Mouse (Mus musculus): Measurements from ENCODE around the gene Shld1.

Shld1 gene

GRCm38 (mm10) chr2:132720921-132721566 lies 34.3 kb downstream of the Shld1 start:
- in situ Hi-C loops (cut with MboI, MseI) = no loop called here

- in situ Hi-C loops (cut with MboI, MseI) = no loop called here
Measured at GRCm38 (mm10) chr2:132721844-132722243, 35.1 kb downstream of the Shld1 start.

GRCm38 (mm10) chr2:132723958-132724431 lies 37.3 kb downstream of the Shld1 start:
- in situ Hi-C loops (cut with MboI, MseI) = no loop called here

DNA sequence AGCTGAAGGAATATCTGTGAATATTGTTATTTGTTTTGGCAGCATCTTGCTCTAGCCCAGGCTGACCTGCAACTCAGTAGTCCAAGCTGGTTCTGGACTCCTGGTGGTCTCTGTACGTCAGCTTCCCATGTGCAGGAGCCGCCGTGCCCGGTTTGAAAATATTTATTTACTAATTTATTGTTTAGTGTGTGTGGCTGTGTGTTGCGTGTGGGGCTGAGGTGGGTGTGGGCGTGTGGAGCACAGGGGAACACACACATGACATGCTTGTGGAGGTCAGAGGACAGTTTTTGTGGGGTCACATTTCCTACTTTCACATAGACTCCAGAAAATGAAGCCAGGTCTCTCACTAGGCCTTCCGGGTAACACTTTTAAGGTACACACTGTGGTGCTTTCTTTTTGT lies 37.8 kb downstream of the Shld1 start:
- in situ Hi-C loops (cut with MboI, MseI) = no loop called here

DNA sequence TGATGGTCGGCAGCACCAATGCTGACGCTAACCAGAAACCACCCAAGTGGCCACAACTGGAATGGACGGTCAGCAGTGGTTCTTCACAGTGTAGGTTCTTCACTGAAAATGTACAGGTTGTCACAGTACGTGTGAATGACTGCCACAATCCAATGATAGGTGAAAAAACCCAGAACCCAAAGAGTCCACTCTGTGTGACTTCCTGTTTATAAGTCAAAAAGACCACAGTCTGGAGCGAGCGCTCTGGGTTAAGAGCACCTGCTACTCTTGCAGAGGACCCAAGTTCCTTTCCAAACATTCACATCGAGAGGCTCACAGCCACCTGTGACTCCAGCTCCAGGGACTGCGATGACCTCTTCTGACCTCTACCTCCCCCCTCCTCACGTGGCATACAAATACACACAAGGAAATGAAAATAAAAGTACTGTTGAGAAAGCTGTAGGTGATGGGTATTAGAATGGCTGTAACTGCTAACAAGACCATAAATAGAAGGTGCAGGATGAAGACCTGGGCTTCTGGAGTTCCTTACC lies 38.7 kb downstream of the Shld1 start:
- in situ Hi-C loops (cut with MboI, MseI) = no loop called here

GRCm38 (mm10) chr2:132726156-132726555 lies 39.4 kb downstream of the Shld1 start:
- in situ Hi-C loops (cut with MboI, MseI) = no loop called here

GRCm38 (mm10) chr2:132732940-132733339 lies 46.2 kb downstream of the Shld1 start:
- in situ Hi-C loops (cut with MboI, MseI) = no loop called here

GRCm38 (mm10) chr2:132733603-132734573 lies 47.2 kb downstream of the Shld1 start:
- in situ Hi-C loops (cut with MboI, MseI) = no loop called here

GRCm38 (mm10) chr2:132738816-132739432 lies 52.2 kb downstream of the Shld1 start:
- in situ Hi-C loops (cut with MboI, MseI) = no loop called here

DNA sequence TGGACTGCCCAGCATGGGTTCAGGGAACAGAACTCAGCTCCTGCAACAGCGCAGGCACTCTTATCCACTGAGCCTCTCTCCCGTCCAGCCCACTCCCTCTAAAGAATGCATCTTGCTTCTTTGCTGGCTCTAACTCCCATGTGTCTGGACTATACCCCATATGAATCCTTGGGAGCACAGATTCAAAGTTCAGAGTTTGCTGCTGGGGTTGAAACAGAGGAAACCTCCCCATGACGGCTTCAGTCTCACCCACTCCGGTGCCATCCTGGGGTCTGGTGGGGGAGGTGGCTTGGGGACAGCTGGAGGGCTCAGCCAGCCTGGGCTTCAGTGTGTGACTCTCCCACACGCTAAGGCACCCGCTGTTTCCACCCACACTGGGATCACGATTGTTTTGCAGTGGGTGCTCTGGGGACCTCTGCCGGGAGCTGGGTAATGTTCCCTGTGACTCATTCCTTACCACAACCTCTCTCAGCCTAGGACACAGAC lies 55.2 kb downstream of the Shld1 start:
- in situ Hi-C loops (cut with MboI, MseI) = loop anchor here in 1 of 2 experiments (10.0 kb wide), 1 partner anchor 1153 kb away; no protein-coding TSS in a partner anchor

DNA sequence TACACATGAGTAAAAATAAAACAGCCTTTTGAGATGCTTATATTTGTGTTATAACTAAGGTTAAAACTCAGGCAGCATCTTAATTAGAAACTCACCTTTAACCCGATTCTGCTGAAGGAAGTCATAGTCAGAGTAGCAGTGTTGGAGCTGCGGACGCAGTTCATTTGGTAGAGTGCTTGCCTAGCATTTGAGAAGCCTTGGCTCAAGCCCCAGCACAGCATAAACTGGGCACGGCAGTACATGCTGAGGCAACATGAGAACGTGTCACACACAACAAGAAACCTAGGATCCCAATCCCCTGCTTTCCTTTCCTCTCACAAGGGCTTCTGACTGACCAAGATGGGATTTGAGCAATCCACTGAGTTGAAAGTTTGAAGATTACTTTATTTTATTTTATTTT lies 58.1 kb downstream of the Shld1 start:
- in situ Hi-C loops (cut with MboI, MseI) = loop anchor here in 1 of 2 experiments (10.0 kb wide), 1 partner anchor 1150 kb away; no protein-coding TSS in a partner anchor

- in situ Hi-C loops (cut with MboI, MseI) = loop anchor here in 1 of 2 experiments (10.0 kb wide), 1 partner anchor 1149 kb away; no protein-coding TSS in a partner anchor
Measured at GRCm38 (mm10) chr2:132746108-132746507, 59.4 kb downstream of the Shld1 start.

GRCm38 (mm10) chr2:132750726-132751125 lies 64.0 kb downstream of the Shld1 start:
- in situ Hi-C loops (cut with MboI, MseI) = no loop called here

DNA sequence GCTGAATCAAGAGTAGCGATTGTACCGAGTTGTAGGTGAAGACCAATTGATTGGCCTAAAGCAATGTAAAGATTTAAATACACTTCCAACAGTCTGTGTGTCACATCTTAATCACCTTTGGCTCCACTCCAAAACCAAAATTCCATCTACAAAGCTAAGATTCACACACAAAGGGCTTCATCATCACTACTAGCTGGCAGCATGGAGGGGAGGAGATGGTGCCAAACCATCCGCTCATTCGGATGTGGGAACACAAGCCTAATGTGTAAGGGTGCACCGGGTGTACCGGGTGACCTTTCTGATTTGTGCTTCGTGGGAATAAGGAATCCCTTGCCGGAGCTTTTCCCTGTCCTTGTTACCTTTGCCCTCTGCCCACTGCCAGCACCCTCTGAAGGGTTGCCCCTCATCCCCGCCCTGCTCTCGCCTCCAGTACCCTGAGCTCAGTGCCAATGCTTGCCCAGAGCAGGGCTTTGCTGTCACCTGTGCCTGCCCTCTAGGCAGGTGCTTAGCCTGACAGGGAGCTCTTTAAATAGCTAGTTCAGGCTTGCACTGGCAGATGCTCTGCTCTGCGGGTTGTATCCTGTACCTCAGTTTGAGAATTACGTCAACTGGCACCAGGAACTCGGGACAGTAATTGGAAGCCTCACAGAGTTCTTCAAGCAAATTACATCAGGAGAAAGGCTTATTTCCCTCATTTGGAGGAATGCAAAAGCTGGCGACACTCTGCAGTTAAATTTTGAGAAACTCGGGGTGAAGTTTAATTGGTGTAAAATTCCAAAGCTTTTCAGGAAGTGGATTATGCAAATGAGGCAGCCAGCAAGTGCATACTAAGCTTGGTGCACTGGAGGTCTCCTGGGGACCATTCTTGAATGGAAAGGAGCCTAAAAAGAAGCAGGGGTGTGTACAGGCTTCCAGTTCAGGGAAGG lies 64.7 kb downstream of the Shld1 start:
- in situ Hi-C loops (cut with MboI, MseI) = no loop called here

GRCm38 (mm10) chr2:132752398-132752797 lies 65.7 kb downstream of the Shld1 start:
- in situ Hi-C loops (cut with MboI, MseI) = no loop called here

DNA sequence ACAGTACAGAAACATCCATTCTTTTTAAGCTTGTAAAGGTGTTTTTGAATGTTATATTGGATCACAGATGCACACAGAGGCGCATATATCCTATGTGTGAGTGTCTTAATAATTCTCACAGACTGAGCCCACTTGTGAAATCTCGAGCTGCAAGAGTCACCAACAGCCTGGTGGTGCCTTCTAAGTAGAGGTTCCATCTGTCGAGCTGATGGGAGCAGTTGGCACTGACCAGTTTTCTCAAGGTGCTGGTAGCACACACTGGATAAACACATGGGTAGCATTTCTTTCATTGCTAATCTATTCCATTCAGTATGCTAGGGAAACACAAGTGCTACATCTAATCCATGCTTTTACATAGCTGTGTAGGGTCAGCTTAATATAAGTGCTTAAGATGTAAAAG lies 66.4 kb downstream of the Shld1 start:
- in situ Hi-C loops (cut with MboI, MseI) = no loop called here

GRCm38 (mm10) chr2:132757911-132758310 lies 71.2 kb downstream of the Shld1 start:
- in situ Hi-C loops (cut with MboI, MseI) = no loop called here

GRCm38 (mm10) chr2:132770822-132771221 lies 84.1 kb downstream of the Shld1 start:
- in situ Hi-C loops (cut with MboI, MseI) = no loop called here

DNA sequence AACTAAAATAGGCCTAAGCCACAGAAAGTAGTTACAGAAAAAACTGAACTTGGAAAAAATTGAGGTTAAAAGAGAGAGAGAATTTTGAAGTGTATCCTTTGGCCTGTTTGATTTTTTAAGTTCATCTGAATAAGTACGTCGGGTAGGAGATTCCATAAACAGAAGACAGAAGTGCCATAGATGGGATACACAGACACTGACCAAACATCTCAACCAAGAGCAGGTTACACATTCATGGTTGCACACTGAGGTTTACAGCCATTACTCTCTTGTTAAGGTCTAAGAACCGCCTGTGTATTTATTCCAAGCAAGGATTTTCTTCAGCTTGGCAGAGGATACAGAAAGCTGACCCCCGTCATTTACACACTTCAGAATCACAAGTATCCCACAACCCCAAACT lies 94.2 kb downstream of the Shld1 start, which contains the start of gene Chgb:
Gene Chgb, plus strand, starts transcription at position 301 of the 400 bp plus-strand sequence.
- in situ Hi-C loops (cut with MboI, MseI) = loop anchor here in 1 of 2 experiments (10.0 to 25.0 kb wide), 2 partner anchors 334 to 1669 kb away; no protein-coding TSS in a partner anchor
